Mouse (Mus musculus) myocyte (in vitro differentiated cells): Measurements from ENCODE around the gene Ndufs4. TPM values are rescaled to one million over a fixed set of nuclear protein-coding genes. Genes with fewer than 3 reads are reported as not detected.
A peak's percentile ranks its signal among the peaks of the same experiment; 100 is the strongest.
"Not testable (repeated sequence)": the region's sequence is repeated elsewhere in the genome, so short reads cannot be mapped to it uniquely, and the experiment has no call there.

ENCODE experiments used
- H3K27me3 ChIP-seq: one replicate; pipeline ENCODE4 v1.6.1; 2011; ENCODE audit not compliant: control insufficient read depth, insufficient read depth, insufficient read length
- H3K36me3 ChIP-seq: one replicate; pipeline ENCODE4 v1.6.1; 2011; ENCODE audit not compliant: control insufficient read depth, insufficient read depth
- H3K4me2 ChIP-seq: one replicate; pipeline ENCODE4 v1.6.1; 2011; ENCODE audit warnings: low read depth, control low read depth
- H3K4me3 ChIP-seq: one replicate; pipeline ENCODE4 v1.5.1; 2011; ENCODE audit warnings: mild to moderate bottlenecking, control low read depth, moderate library complexity
- H3K79me2 ChIP-seq: one replicate; pipeline ENCODE4 v1.6.1; 2011; ENCODE audit not compliant: control insufficient read depth, insufficient read depth
- H3ac ChIP-seq: one replicate; pipeline ENCODE4 v1.6.1; 2011; ENCODE audit not compliant: control insufficient read depth, insufficient read length
- CEBPB ChIP-seq: IDR thresholded peaks from 2 replicates; pipeline ENCODE4 v1.6.1; 2011; ENCODE audit warnings: mild to moderate bottlenecking, moderate library complexity; ENCODE audit not compliant: poor library complexity, insufficient read depth, severe bottlenecking
- E2F4 ChIP-seq: IDR thresholded peaks from one replicate; pipeline ENCODE4 v1.6.1; 2011; ENCODE audit warnings: mild to moderate bottlenecking, control low read depth, moderate library complexity; ENCODE audit not compliant: insufficient read depth
- MAX ChIP-seq: IDR thresholded peaks from one replicate; pipeline ENCODE4 v1.6.1; 2011; ENCODE audit warnings: low read depth, mild to moderate bottlenecking, control low read depth
- MYOD1 ChIP-seq, 3 experiments: IDR thresholded peaks; one replicate each; pipeline ENCODE4 v1.6.1; 2011; ENCODE audit warnings: control low read depth in 2 of 3, low read depth in 2 of 3, mild to moderate bottlenecking in 2 of 3, moderate library complexity in 1 of 3; ENCODE audit not compliant: insufficient read length in 2 of 3, control insufficient read depth in 1 of 3
- MYOG ChIP-seq, 3 experiments: IDR thresholded peaks; one replicate each; pipeline ENCODE4 v1.6.1; 2011; ENCODE audit warnings: control low read depth in 2 of 3, low read depth in 2 of 3, mild to moderate bottlenecking in 2 of 3; ENCODE audit not compliant: insufficient read length in 2 of 3, control insufficient read depth in 1 of 3, insufficient read depth in 1 of 3
- POLR2A ChIP-seq: IDR thresholded peaks from one replicate; pipeline ENCODE4 v1.6.1; 2011; ENCODE audit warnings: low read depth, mild to moderate bottlenecking, control low read depth, moderate library complexity; ENCODE audit not compliant: insufficient read length
- POLR2AphosphoS2 ChIP-seq: IDR thresholded peaks from one replicate; pipeline ENCODE4 v1.6.1; 2011; ENCODE audit warnings: low read depth, control low read depth; ENCODE audit not compliant: insufficient read length
- REST ChIP-seq: IDR thresholded peaks from one replicate; pipeline ENCODE4 v1.6.1; 2011; ENCODE audit warnings: mild to moderate bottlenecking, control low read depth, moderate library complexity; ENCODE audit not compliant: insufficient read depth, insufficient read length
- SRF ChIP-seq: IDR thresholded peaks from one replicate; pipeline ENCODE4 v1.6.1; 2011; ENCODE audit warnings: low read depth; ENCODE audit not compliant: control insufficient read depth, insufficient read length
- TCF12 ChIP-seq: IDR thresholded peaks from one replicate; pipeline ENCODE4 v1.6.1; 2011; ENCODE audit warnings: mild to moderate bottlenecking, control low read depth; ENCODE audit not compliant: poor library complexity, insufficient read depth, severe bottlenecking
- TCF3 ChIP-seq: IDR thresholded peaks from one replicate; pipeline ENCODE4 v1.6.1; 2011; ENCODE audit warnings: low read depth, control low read depth; ENCODE audit not compliant: insufficient read length
- USF1 ChIP-seq: IDR thresholded peaks from one replicate; pipeline ENCODE4 v1.6.1; 2011; ENCODE audit warnings: low read depth, mild to moderate bottlenecking, control low read depth, moderate library complexity
- polyA plus RNA-seq: library from polyadenylated mRNA; unstranded; fragments of >200 nt; fragmentation: generic; extraction: Trizol; gene quantifications from one replicate; pipeline ENCODE4 v1.2.1, GENCODE M21; 2012; ENCODE audit warnings: missing spikeins

Gene Ndufs4
- polyA plus RNA-seq, 1 experiment: 168 TPM

DNA sequence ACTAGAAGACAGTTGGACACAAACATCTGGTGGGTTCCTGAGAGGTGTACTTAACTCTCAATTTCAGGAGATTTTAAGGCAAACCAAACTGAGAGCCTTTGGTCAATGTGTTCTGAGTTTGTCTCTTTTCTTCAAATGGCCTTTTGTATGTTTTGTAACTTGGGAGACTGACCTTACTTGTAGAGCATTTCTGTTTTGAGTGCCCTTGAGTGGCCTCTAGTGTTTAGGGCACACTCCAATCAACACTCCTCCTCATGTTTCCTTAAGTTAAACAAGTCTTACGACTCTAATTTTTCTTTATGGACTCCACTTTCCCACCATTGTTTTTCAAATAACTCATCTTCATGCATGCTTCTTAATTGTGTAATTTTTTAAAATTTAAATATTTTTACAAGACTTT lies 98.6 kb downstream of the Ndufs4 start:
- H3ac ChIP-seq: no peak overlapping the region
- H3K79me2 ChIP-seq: no peaks in the 10 kb centered on the region
- H3K4me2 ChIP-seq: no peak overlapping the region
- no peak overlapping the region for H3K4me3 ChIP-seq
- H3K27me3 ChIP-seq: no peaks in the 10 kb centered on the region
- H3K36me3 ChIP-seq: peaks cover 9% of the 10 kb centered on the region
- TF ChIP-seq TCF3: no peak
- TF ChIP-seq REST: no peak
- TF ChIP-seq MAX: no peak
- no peak for TF ChIP-seq E2F4
- TF ChIP-seq MYOG (IDR thresholded peaks at IDR 0.05; ENCODE audit: control insufficient read depth in 1 of 3, insufficient read depth in 1 of 3, insufficient read length in 2 of 3, low read depth in 2 of 3): no peak
- no peak for TF ChIP-seq CEBPB

DNA sequence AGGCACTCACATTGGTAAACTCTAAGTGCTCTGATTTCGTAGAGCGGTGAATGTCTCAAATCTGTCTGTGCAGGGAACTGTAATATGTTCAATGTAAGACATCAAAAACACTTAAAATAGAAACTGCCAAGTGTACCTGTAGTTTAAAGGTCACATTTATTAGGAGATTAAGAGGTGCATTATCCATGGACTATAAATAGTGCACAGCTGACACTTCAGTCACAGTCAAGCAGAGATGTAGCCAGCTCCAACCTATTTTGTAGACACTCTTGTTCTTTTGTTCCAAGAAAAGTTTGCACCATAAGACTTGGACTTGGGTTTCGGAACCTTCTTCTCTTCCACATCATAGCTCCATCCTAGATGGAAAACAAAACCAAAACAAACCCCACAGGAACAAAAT lies 99.5 kb downstream of the Ndufs4 start:
- TF ChIP-seq SRF: no peak
- peak in 2 of 3 experiments; percentile 53 to 62 for TF ChIP-seq MYOD1 (IDR thresholded peaks at IDR 0.05; ENCODE audit: control insufficient read depth in 1 of 3, insufficient read length in 2 of 3, low read depth in 2 of 3)
- TF ChIP-seq MYOG (IDR thresholded peaks at IDR 0.05; ENCODE audit: control insufficient read depth in 1 of 3, insufficient read depth in 1 of 3, insufficient read length in 2 of 3, low read depth in 2 of 3): peak in 1 of 3 experiments; percentile 22
- Histone ChIP-seq H3K4me2 (no peak overlapping the region), H3ac (no peak overlapping the region), H3K36me3 (peaks cover 9% of the 10 kb centered on the region), H3K79me2 (no peaks in the 10 kb centered on the region), H3K4me3 (no peak overlapping the region), H3K27me3 (no peaks in the 10 kb centered on the region)

DNA sequence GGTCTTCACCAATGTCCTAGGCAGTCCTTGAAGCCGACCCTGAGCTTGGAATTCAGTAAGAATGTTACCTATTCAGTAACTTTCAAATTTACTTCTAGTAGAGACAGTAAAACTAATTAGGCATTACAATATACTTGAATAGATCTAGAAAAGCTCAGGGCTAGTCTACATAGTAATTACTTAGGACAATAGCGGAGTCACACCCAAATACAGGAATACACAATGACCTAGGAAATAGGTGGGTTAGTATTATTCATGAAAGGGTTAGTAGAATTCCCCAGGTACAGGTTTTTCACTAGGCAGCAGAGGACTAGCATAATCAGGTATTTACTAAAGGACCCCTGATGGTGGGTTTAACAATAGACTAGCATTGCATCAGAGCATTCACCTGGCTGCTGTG lies 109.4 kb downstream of the Ndufs4 start:
- H3K4me3 ChIP-seq, H3ac ChIP-seq, H3K27me3 ChIP-seq, H3K79me2 ChIP-seq, H3K4me2 ChIP-seq, H3K36me3 ChIP-seq: not testable (repeated sequence)

DNA sequence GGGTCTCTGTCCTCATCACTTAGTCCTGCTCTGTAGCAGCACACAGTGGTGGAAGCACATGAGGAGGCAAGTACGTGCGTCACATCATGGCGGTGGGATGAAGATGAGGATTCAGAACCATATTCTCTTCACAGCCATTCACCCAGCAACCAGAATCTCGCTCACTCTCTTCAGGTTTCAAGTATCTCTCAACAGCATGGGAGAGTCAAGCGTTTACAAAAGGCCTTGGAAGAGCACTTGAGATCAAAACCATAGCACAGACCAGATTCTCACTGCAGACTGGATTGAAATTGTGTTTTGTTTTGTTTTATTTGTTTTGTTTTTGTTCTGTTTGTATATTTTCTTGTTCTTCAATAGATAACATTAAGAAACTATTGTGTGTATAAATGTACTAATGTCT lies 110.8 kb downstream of the Ndufs4 start:
- no peak overlapping the region for H3K4me3 ChIP-seq
- H3ac ChIP-seq: no peak overlapping the region
- no peak for TF ChIP-seq E2F4
- TF ChIP-seq REST: no peak
- no peak for TF ChIP-seq TCF12
- TF ChIP-seq MYOG (IDR thresholded peaks at IDR 0.05; ENCODE audit: control insufficient read depth in 1 of 3, insufficient read depth in 1 of 3, insufficient read length in 2 of 3, low read depth in 2 of 3): no peak
- no peak for TF ChIP-seq MAX
- TF ChIP-seq CEBPB: no peak
- TF ChIP-seq USF1: no peak
- TF ChIP-seq POLR2AphosphoS2: no peak
- no peak for TF ChIP-seq TCF3
- TF ChIP-seq MYOD1 (IDR thresholded peaks at IDR 0.05; ENCODE audit: control insufficient read depth in 1 of 3, insufficient read length in 2 of 3, low read depth in 2 of 3): no peak
- TF ChIP-seq POLR2A: no peak
- TF ChIP-seq SRF: no peak
- H3K36me3 ChIP-seq: no peaks in the 10 kb centered on the region
- no peaks in the 10 kb centered on the region for H3K79me2 ChIP-seq
- no peaks in the 10 kb centered on the region for H3K27me3 ChIP-seq
- H3K4me2 ChIP-seq: no peak overlapping the region

DNA sequence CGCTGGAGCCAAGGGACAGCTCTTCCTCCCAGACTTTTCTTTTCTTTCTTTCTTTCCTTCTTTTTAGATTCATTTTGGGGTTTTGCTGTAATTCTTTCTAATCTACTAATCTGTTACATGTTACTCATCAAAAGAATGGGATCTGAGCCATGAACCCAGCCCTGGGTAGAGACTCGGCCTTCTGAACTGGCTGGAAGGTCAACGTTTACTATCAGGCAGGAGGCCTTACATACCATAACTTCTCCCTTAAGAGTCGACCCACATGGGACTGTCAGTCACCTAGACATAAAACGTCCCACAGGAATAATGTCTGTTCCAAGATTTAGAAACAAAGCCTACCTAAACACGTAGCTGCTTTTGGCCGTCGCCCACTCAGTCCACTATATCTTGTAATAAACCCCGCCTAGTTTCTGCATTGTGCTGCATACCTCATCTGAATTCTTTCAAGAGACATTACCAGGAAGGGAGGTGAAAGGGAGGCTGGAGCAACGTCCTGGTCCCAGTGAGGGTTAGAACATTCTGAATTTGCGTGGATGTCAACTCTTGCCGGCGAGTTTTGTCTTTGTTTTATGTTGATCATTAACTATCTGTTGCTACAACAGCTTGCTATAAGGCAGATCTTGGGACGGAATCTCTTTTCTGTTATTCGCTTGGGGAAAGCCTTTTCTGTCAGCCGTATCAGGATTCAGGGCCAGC lies 116.5 kb downstream of the Ndufs4 start:
- Histone ChIP-seq H3K79me2 (no peaks in the 10 kb centered on the region), H3ac (no peak overlapping the region), H3K27me3 (no peaks in the 10 kb centered on the region), H3K4me2 (no peak overlapping the region), H3K36me3 (no peaks in the 10 kb centered on the region), H3K4me3 (no peak overlapping the region)
- TF ChIP-seq MYOG (IDR thresholded peaks at IDR 0.05; ENCODE audit: control insufficient read depth in 1 of 3, insufficient read depth in 1 of 3, insufficient read length in 2 of 3, low read depth in 2 of 3): no peak
- TF ChIP-seq MYOD1 (IDR thresholded peaks at IDR 0.05; ENCODE audit: control insufficient read depth in 1 of 3, insufficient read length in 2 of 3, low read depth in 2 of 3): no peak
- no peak for TF ChIP-seq E2F4
- no peak for TF ChIP-seq REST
- TF ChIP-seq TCF12: no peak
- no peak for TF ChIP-seq TCF3
- no peak for TF ChIP-seq SRF
- no peak for TF ChIP-seq POLR2A
